Mouse (Mus musculus) MEL (cell line): Measurements from ENCODE around the gene Pdzd2.
A peak's percentile ranks its signal among the peaks of the same experiment; 100 is the strongest.

Experiments
- CTCF ChIP-seq, 3 experiments: IDR thresholded peaks in 2 of 3; conservative IDR thresholded peaks in 1 of 3; 2 replicates each; pipeline ENCODE4 v1.5.1; 2011 to 2012; ENCODE audit warnings: low read length in 3 of 3, low read depth in 2 of 3, mild to moderate bottlenecking in 2 of 3, improper control_type of control experiment in 1 of 3, inconsistent platforms in 1 of 3, mixed read lengths in 1 of 3, moderate library complexity in 1 of 3; ENCODE audit not compliant: control insufficient read depth in 1 of 3, insufficient read depth in 1 of 3, poor library complexity in 1 of 3, severe bottlenecking in 1 of 3
- E2F4 ChIP-seq: IDR thresholded peaks from 2 replicates; pipeline ENCODE4 v1.6.1; 2011; ENCODE audit warnings: low read depth, low read length, improper control_type of control experiment, borderline replicate concordance
- EP300 ChIP-seq, 2 experiments: IDR thresholded peaks; 2 replicates each; pipeline ENCODE4 v1.6.1; 2011; ENCODE audit warnings: improper control_type of control experiment in 2 of 2, low read length in 2 of 2, low read depth in 1 of 2, mild to moderate bottlenecking in 1 of 2
- HCFC1 ChIP-seq: IDR thresholded peaks from 2 replicates; pipeline ENCODE4 v1.6.1; 2012; ENCODE audit warnings: low read depth, mild to moderate bottlenecking, inconsistent platforms, low read length, improper control_type of control experiment, moderate library complexity
- KAT2A ChIP-seq: conservative IDR thresholded peaks from 2 replicates; pipeline ENCODE4 v1.6.1; 2012; ENCODE audit warnings: low read depth, low read length, improper control_type of control experiment, inconsistent platforms
- MAFK ChIP-seq: IDR thresholded peaks from 2 replicates; pipeline ENCODE4 v1.6.1; 2011; ENCODE audit warnings: low read depth, mild to moderate bottlenecking, low read length, improper control_type of control experiment, borderline replicate concordance
- POLR2A ChIP-seq, 2 experiments: IDR thresholded peaks; 2 replicates each; pipeline ENCODE4 v1.6.1; 2011 to 2012; ENCODE audit warnings: low read length in 2 of 2, mild to moderate bottlenecking in 2 of 2, control low read depth in 1 of 2, improper control_type of control experiment in 1 of 2, low read depth in 1 of 2, moderate library complexity in 1 of 2; ENCODE audit not compliant: control insufficient read depth in 1 of 2, insufficient read depth in 1 of 2, poor library complexity in 1 of 2
- POLR2AphosphoS2 ChIP-seq: IDR thresholded peaks from 2 replicates; pipeline ENCODE4 v1.6.1; 2011; ENCODE audit warnings: low read length, improper control_type of control experiment
- RCOR1 ChIP-seq: IDR thresholded peaks from 2 replicates; pipeline ENCODE4 v1.6.1; 2012; ENCODE audit warnings: low read depth, mild to moderate bottlenecking, inconsistent platforms, low read length, improper control_type of control experiment
- SIN3A ChIP-seq: IDR thresholded peaks from 2 replicates; pipeline ENCODE4 v1.6.1; 2012; ENCODE audit warnings: low read length, improper control_type of control experiment, inconsistent platforms
- SMC3 ChIP-seq: IDR thresholded peaks from 2 replicates; pipeline ENCODE4 v1.6.1; 2011; ENCODE audit warnings: low read depth, low read length, improper control_type of control experiment
- TBP ChIP-seq: IDR thresholded peaks from 2 replicates; pipeline ENCODE4 v1.8.0; 2011; ENCODE audit warnings: low read depth, low read length, improper control_type of control experiment
- TCF12 ChIP-seq: IDR thresholded peaks from 2 replicates; pipeline ENCODE4 v1.6.1; 2014; ENCODE audit warnings: low read depth, mild to moderate bottlenecking, inconsistent platforms, low read length, improper control_type of control experiment, moderate library complexity

GRCm38 (mm10) chr15:12667760-12668520 is 71.8 kb downstream of the Pdzd2 start:
- TF ChIP-seq EP300 (IDR thresholded peaks at IDR 0.05; ENCODE audit: low read depth in 1 of 2, low read length in 2 of 2) (no peak), TBP (no peak), CTCF (IDR thresholded peaks at IDR 0.05 in 2 of 3, conservative IDR thresholded peaks at IDR 0.05 in 1 of 3; ENCODE audit: control insufficient read depth in 1 of 3, insufficient read depth in 1 of 3, low read depth in 2 of 3, low read length in 3 of 3, poor library complexity in 1 of 3, severe bottlenecking in 1 of 3) (no peak), TCF12 (no peak), KAT2A (no peak), POLR2A (IDR thresholded peaks at IDR 0.05; ENCODE audit: control insufficient read depth in 1 of 2, insufficient read depth in 1 of 2, low read depth in 1 of 2, low read length in 2 of 2, poor library complexity in 1 of 2) (no peak), HCFC1 (0 out of 2 replicates have a peak, but pooled peaks have one; percentile 38), MAFK (no peak), SMC3 (no peak), RCOR1 (no peak), POLR2AphosphoS2 (no peak), E2F4 (no peak), SIN3A (no peak; the same call in 1 of the 2 replicates)
